Mouse (Mus musculus) liver, embryonic 14.5 days (tissue): Measurements from ENCODE around the gene Ldb1.

ENCODE experiments used
- CTCF ChIP-seq: IDR thresholded peaks from 2 replicates; pipeline ENCODE4 v1.5.1; 2016; ENCODE audit warnings: antibody characterized with exemption, low read depth, control low read depth
- EP300 ChIP-seq: IDR thresholded peaks from 2 replicates; pipeline ENCODE4 v1.6.1; 2016; ENCODE audit warnings: antibody characterized with exemption, low read depth

DNA sequence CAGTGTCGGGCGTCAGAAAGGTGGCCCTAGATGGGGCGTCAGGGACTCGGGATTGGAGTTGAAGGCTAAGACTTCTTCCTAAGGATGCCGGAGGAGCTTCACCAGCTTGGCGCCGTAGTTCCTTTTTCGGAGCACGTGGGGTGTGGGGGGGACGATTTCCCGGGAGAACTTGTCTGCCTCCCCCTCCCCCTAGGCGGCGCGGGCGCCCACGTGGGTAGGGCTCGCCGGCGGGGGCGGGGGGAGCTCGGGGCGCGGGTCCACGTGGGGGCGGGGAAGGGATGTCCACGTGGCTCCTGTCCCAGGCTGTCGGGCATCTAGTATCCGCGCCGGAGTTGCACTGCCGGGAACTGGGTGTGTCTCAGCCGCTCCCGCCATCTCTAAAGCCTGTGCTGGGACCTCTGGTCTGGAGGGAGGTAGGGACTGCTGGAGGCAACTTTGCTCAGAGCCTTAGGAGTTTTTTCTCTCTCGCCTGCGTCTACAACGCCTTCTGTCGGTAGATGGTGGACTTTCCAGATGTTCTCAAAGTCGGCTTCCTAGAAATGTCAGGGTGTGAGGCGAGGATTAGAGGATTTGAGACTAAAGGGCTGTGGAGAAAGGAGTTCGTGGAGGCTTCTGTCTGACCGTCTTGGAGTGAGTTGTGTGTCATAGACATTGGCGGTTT is 12.1 kb upstream of the Ldb1 start:
- TF ChIP-seq EP300: no peak
- TF ChIP-seq CTCF: peak; percentile 25; the same call in 1 of the 2 replicates
